Mouse (Mus musculus): ENCODE measurements around the gene S100a3. TPM values are rescaled to one million over a fixed set of nuclear protein-coding genes. Genes with fewer than 3 reads are reported as not detected.

S100a3 gene
- polyA plus RNA-seq, 1 experiment from 2014 or later: not detected

GRCm38 (mm10) chr3:90614611-90615251 lies 54.4 kb downstream of the S100a3 start:
- WGBS: 81% methylated on average over 11 of the region's 11 CpGs

GRCm38 (mm10) chr3:90615415-90615814 lies 55.0 kb downstream of the S100a3 start:
- no peak overlapping the region for H3K4me3 ChIP-seq
- WGBS: 11% methylated on average over 7 of the region's 7 CpGs
- H3K4me1 ChIP-seq: peaks cover 23% of the 10 kb centered on the region; the same call in 1 of the 2 replicates
- H3K4me2 ChIP-seq (replicated peaks): no peak overlapping the region
- H3K9ac ChIP-seq: no peak overlapping the region
- no peak overlapping the region for H3K27ac ChIP-seq
- peak; percentile 65; the same call in 1 of the 2 replicates for ATAC-seq (ENCODE audit: insufficient number of reproducible peaks, insufficient read depth, low FRiP score, low TSS enrichment)
- no peaks in the 10 kb centered on the region for H3K9me3 ChIP-seq
- no peaks in the 10 kb centered on the region for H3K36me3 ChIP-seq
- peaks cover 2% of the 10 kb centered on the region; the same call in 1 of the 2 replicates for H3K27me3 ChIP-seq

More at GRCm38 (mm10) chr3:90614611-90615251, 54.4 kb downstream of the S100a3 start:
- peaks cover 23% of the 10 kb centered on the region; the same call in 1 of the 2 replicates for H3K4me1 ChIP-seq
- no peaks in the 10 kb centered on the region for H3K9me3 ChIP-seq
- no peaks in the 10 kb centered on the region for H3K36me3 ChIP-seq
- H3K4me2 ChIP-seq (replicated peaks): no peak overlapping the region
- peaks cover 2% of the 10 kb centered on the region; the same call in 1 of the 2 replicates for H3K27me3 ChIP-seq
- no peak overlapping the region for H3K27ac ChIP-seq
- no peak overlapping the region for H3K4me3 ChIP-seq
- ATAC-seq (ENCODE audit: insufficient number of reproducible peaks, insufficient read depth, low FRiP score, low TSS enrichment): no peak
- no peak overlapping the region for H3K9ac ChIP-seq

- H3K4me2 ChIP-seq (replicated peaks): no peak overlapping the region
- H3K9ac ChIP-seq: no peak overlapping the region
- H3K27ac ChIP-seq: no peak overlapping the region
- H3K36me3 ChIP-seq: no peaks in the 10 kb centered on the region
- H3K4me3 ChIP-seq: no peak overlapping the region
- no peak for ATAC-seq (ENCODE audit: insufficient number of reproducible peaks, insufficient read depth, low FRiP score, low TSS enrichment)
- peaks cover 2% of the 10 kb centered on the region; the same call in 1 of the 2 replicates for H3K27me3 ChIP-seq
- 68% methylated on average over 1 of the region's 1 CpGs for WGBS
- H3K4me1 ChIP-seq: peaks cover 19% of the 10 kb centered on the region; the same call in 1 of the 2 replicates
- no peaks in the 10 kb centered on the region for H3K9me3 ChIP-seq
Observed at GRCm38 (mm10) chr3:90615911-90616310, 55.5 kb downstream of the S100a3 start.

GRCm38 (mm10) chr3:90617586-90617985 lies 57.2 kb downstream of the S100a3 start:
- Histone ChIP-seq H3K9me3 (no peaks in the 10 kb centered on the region), H3K27ac (no peak overlapping the region), H3K4me3 (no peak overlapping the region), H3K27me3 (peaks cover 2% of the 10 kb centered on the region; the same call in 1 of the 2 replicates), H3K4me2 (replicated peaks) (no peak overlapping the region), H3K4me1 (peaks cover 19% of the 10 kb centered on the region; the same call in 1 of the 2 replicates), H3K36me3 (no peaks in the 10 kb centered on the region), H3K9ac (no peak overlapping the region)
- ATAC-seq (ENCODE audit: insufficient number of reproducible peaks, insufficient read depth, low FRiP score, low TSS enrichment): no peak
- WGBS: 16% methylated on average over 1 of the region's 1 CpGs

GRCm38 (mm10) chr3:90621552-90621951 lies 61.2 kb downstream of the S100a3 start:
- Histone ChIP-seq H3K4me1 (peaks cover 13% of the 10 kb centered on the region), H3K4me2 (replicated peaks) (no peak overlapping the region), H3K36me3 (no peaks in the 10 kb centered on the region), H3K9me3 (no peaks in the 10 kb centered on the region), H3K9ac (no peak overlapping the region), H3K27ac (no peak overlapping the region), H3K4me3 (no peak overlapping the region), H3K27me3 (no peaks in the 10 kb centered on the region)
- WGBS: 50% methylated on average over 7 of the region's 7 CpGs
- no peak for ATAC-seq (ENCODE audit: insufficient number of reproducible peaks, insufficient read depth, low FRiP score, low TSS enrichment)

- Histone ChIP-seq H3K4me1 (peaks cover 13% of the 10 kb centered on the region), H3K9me3 (no peaks in the 10 kb centered on the region), H3K27ac (peak overlapping the region; percentile 14; the same call in 1 of the 2 replicates), H3K9ac (no peak overlapping the region), H3K4me2 (replicated peaks) (no peak overlapping the region), H3K4me3 (no peak overlapping the region), H3K27me3 (no peaks in the 10 kb centered on the region), H3K36me3 (no peaks in the 10 kb centered on the region)
- no peak for ATAC-seq (ENCODE audit: insufficient number of reproducible peaks, insufficient read depth, low FRiP score, low TSS enrichment)
- 9% methylated on average over 2 of the region's 2 CpGs for WGBS
Observed at GRCm38 (mm10) chr3:90623435-90624071, 63.2 kb downstream of the S100a3 start.

- WGBS: 77% methylated on average over 5 of the region's 5 CpGs
- no peak for ATAC-seq (ENCODE audit: insufficient number of reproducible peaks, insufficient read depth, low FRiP score, low TSS enrichment)
Observed at GRCm38 (mm10) chr3:90625496-90625895, 65.1 kb downstream of the S100a3 start.

GRCm38 (mm10) chr3:90626266-90627021 lies 66.1 kb downstream of the S100a3 start:
- H3K27ac ChIP-seq: no peak overlapping the region
- no peak overlapping the region for H3K4me3 ChIP-seq
- no peak for ATAC-seq (ENCODE audit: insufficient number of reproducible peaks, insufficient read depth, low FRiP score, low TSS enrichment)
- no peak overlapping the region for H3K4me2 ChIP-seq (replicated peaks)
- H3K4me1 ChIP-seq: peaks cover 13% of the 10 kb centered on the region
- no peaks in the 10 kb centered on the region for H3K9me3 ChIP-seq
- WGBS: 72% methylated on average over 9 of the region's 9 CpGs
- H3K27me3 ChIP-seq: no peaks in the 10 kb centered on the region
- H3K9ac ChIP-seq: no peak overlapping the region
- no peaks in the 10 kb centered on the region for H3K36me3 ChIP-seq

More at GRCm38 (mm10) chr3:90625496-90625895, 65.1 kb downstream of the S100a3 start:
- no peak overlapping the region for H3K27ac ChIP-seq
- H3K4me2 ChIP-seq (replicated peaks): no peak overlapping the region
- H3K36me3 ChIP-seq: no peaks in the 10 kb centered on the region
- no peak overlapping the region for H3K9ac ChIP-seq
- no peaks in the 10 kb centered on the region for H3K27me3 ChIP-seq
- peaks cover 13% of the 10 kb centered on the region for H3K4me1 ChIP-seq
- no peaks in the 10 kb centered on the region for H3K9me3 ChIP-seq
- no peak overlapping the region for H3K4me3 ChIP-seq

GRCm38 (mm10) chr3:90627366-90627765 lies 67.0 kb downstream of the S100a3 start:
- Histone ChIP-seq H3K36me3 (no peaks in the 10 kb centered on the region), H3K4me1 (peaks cover 13% of the 10 kb centered on the region), H3K9ac (no peak overlapping the region), H3K4me3 (no peak overlapping the region), H3K4me2 (replicated peaks) (no peak overlapping the region), H3K27ac (no peak overlapping the region), H3K27me3 (no peaks in the 10 kb centered on the region), H3K9me3 (no peaks in the 10 kb centered on the region)
- no peak for ATAC-seq (ENCODE audit: insufficient number of reproducible peaks, insufficient read depth, low FRiP score, low TSS enrichment)
- 93% methylated on average over 5 of the region's 5 CpGs for WGBS

GRCm38 (mm10) chr3:90627807-90628206 lies 67.4 kb downstream of the S100a3 start:
- ATAC-seq (ENCODE audit: insufficient number of reproducible peaks, insufficient read depth, low FRiP score, low TSS enrichment): no peak
- no peaks in the 10 kb centered on the region for H3K27me3 ChIP-seq
- no peak overlapping the region for H3K9ac ChIP-seq
- no peaks in the 10 kb centered on the region for H3K9me3 ChIP-seq
- no peaks in the 10 kb centered on the region for H3K36me3 ChIP-seq
- H3K4me2 ChIP-seq (replicated peaks): no peak overlapping the region
- H3K4me1 ChIP-seq: peaks cover 13% of the 10 kb centered on the region
- WGBS: 64% methylated on average over 4 of the region's 4 CpGs
- no peak overlapping the region for H3K4me3 ChIP-seq
- no peak overlapping the region for H3K27ac ChIP-seq

GRCm38 (mm10) chr3:90629298-90629697 lies 68.9 kb downstream of the S100a3 start:
- 75% methylated on average over 2 of the region's 2 CpGs for WGBS
- no peaks in the 10 kb centered on the region for H3K36me3 ChIP-seq
- no peaks in the 10 kb centered on the region for H3K4me1 ChIP-seq
- H3K27me3 ChIP-seq: no peaks in the 10 kb centered on the region
- no peak overlapping the region for H3K27ac ChIP-seq
- no peak overlapping the region for H3K4me2 ChIP-seq (replicated peaks)
- no peak overlapping the region for H3K4me3 ChIP-seq
- H3K9me3 ChIP-seq: no peaks in the 10 kb centered on the region
- no peak for ATAC-seq (ENCODE audit: insufficient number of reproducible peaks, insufficient read depth, low FRiP score, low TSS enrichment)
- H3K9ac ChIP-seq: no peak overlapping the region

Measured in embryonic facial prominence, embryonic 12.5 days (tissue).